Mouse (Mus musculus): ENCODE measurements around the gene Slc25a47.

The Slc25a47 gene

DNA sequence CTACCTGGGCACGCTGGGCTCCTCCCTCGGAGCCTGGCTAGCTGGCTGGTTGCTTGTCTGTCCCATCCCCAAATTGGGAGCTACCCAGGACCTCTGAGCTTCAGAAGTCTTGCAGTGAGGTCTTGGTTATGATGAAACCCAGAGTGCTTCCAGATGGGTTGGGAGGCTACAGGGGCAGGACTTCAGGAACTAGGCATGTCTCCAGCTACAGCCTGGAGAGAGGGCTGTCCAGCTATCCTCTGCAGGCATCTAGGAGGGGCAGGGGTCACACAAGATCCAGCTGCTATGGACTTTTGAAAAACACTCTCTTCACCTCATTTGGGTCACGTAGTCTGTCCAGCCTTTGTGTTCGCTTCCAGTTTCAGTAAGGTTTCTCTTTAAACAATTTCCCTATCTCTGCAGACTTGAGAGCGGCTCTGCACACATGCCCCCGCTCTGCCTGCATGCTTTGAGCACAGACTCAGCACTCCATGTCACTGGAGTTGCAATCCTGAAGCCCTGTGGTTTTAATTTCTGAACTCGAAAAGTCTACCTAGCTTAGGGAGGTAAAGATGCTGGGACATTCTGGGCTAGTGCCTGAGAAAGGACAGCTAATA lies 21.8 kb downstream of the Slc25a47 start:
- DNase-seq (ENCODE audit: low spot score in 2 of 2) = no peak

DNA sequence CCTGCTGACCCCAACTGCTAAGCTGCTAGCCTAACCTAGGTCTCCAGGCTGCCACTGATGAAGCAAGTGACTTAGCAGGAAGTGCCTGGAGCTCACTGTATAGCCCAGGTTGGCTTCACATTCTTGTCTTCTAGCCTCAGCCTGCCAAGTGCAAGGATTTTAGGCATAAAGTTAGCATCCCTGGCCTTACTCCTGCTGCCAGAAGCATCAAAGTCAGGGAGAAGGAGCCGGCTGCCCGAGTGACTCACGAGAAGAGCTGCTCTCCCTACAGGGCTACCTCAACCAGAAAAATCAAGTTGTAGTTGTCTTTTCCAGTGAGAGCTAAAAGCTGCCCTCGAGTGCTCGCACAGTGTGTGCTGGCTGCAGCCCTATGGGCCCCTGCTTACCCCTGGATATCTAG lies 22.6 kb downstream of the Slc25a47 start:
- no peak for DNase-seq (ENCODE audit: low spot score in 2 of 2)

DNA sequence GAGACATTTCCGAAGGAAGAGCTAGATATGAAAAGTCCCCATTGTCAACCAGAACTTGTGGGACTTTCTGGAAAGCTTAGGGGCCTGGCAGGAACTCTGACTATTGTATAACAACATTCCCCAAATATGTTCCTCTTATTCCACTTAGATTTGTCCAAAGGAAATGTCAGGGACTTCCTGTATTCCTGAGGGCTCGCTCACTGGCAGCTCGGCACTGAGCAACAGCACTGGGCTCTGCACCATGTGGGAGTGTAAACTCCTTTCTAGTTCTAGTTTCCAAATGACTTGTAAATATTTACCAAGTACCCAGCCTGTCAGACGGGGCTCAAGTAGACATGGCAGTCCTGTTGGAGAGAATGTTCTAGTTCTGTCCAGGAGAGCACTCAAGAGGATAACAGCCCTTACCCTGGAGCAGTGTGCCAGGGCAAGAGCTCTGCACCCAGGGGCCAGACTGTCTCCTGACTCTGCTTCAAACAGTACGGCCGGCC lies 29.2 kb downstream of the Slc25a47 start:
- no peak for DNase-seq (ENCODE audit: low spot score in 2 of 2)

DNA sequence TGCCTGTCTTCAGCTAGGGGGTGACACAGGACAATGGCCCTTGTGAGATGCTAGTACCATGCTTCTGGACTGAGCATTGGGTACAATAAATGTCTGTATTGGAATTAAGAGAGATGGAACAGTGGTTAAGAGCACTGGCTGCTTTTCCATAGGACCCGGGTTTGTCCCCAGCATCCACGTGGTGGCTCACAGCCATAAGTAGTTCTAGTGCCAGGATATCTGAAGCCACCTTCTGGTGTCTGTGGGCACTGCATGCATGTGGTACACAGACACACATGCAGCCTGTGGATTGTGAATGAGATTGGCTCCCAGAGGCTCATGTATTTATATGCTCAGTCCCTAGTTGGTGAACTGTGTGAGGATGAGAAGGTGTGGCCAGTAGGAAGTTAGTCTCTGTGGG lies 33.7 kb downstream of the Slc25a47 start:
- no peak for DNase-seq (ENCODE audit: low spot score in 2 of 2)

DNA sequence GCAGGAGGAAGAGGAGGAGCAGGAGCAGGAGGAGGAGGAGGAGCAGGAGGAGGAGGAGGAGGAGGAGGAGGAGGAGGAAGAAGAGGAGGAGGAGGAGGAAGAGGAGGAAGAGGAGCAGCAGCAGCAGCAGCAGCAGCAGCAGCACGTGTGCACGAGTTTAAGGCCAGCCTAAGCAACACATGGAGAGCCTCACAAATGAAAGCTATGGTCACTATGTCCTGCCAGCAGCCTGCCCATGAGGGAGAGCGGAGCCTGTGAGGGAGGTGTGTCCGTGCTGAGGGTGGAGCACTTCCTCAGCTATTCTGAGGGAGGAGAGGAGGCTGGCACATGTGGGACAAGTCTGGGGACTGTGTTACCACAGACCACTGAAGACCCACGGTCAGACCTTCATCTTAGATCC lies 37.3 kb downstream of the Slc25a47 start:
- DNase-seq (ENCODE audit: low spot score in 2 of 2) = no peak

DNA sequence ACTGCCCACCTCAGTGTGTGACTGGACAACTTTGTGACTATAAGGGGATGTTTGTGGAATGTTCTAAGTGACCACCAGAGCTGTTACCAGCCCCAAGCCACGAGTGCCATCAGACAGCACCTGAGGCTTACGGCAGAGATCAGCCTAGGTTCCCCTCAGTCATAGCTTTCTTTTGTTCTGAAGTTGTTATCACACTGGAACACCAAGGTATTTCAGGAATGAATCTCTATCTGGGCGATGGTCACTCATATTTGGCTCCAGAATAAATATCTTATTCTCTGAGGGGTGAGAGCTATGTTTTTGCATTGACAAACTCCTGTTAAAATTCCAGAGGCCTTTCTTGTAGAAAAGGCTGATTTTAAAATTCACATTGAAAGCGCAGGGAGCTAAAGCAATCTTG lies 43.3 kb downstream of the Slc25a47 start:
- DNase-seq (ENCODE audit: low spot score in 2 of 2) = no peak

DNA sequence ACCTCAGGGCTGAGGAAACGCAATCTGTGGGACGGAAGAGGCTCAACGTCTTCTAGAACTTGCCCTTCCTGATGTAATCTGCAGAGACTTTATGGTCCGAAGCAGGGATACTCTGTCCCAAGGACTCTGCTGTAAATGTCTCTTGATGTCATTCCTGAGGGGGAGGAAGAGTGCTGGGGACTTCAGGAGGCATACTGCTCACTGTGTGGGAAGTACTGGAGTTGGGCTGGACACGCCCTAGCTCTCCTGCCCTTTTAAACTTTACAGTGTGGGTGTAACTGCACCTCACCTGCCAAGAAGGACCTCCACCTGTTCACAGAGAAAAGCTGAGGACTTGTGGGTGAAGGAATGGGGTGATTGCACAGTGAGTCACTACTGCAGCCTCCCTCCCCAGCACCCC lies 44.8 kb downstream of the Slc25a47 start:
- no peak for DNase-seq (ENCODE audit: low spot score in 2 of 2)

DNA sequence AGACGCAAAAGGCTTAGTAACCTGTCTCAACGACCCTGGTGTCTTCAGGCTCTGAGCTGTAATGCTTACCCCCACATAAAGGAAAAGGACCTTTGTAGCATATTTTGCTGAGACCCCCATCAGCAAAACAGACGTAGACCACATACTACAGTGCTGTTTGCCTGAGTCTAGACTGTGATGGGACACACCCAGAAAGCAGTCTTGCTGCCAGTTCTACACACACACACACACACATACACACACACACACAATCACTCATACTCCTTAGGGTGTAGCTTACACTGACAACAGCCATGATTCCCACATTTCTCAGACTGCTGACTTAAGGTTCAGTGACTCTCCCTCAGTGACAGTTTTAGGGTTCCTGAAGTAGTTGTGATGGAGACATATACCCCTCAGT lies 45.3 kb downstream of the Slc25a47 start:
- no peak for DNase-seq (ENCODE audit: low spot score in 2 of 2)

DNA sequence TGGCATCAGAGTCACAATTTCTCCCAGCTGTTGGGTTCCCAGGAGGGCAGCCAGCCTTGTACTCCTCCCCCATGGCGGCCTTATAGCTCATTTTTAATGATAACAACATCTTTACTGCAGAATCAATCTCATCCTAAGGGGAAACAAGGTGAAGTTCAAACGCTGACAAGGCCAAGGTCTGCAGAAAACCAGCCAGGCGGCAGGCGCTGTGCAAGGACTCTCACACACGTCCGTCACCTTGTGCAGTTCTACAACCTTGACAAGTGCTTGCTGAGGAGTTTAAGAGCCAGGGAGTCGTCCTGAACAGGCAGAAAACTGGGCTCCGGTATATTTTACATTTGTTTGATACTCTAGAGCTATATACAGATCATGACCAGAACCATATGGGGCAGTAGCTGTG lies 46.9 kb downstream of the Slc25a47 start:
- no peak for DNase-seq (ENCODE audit: low spot score in 2 of 2)

DNA sequence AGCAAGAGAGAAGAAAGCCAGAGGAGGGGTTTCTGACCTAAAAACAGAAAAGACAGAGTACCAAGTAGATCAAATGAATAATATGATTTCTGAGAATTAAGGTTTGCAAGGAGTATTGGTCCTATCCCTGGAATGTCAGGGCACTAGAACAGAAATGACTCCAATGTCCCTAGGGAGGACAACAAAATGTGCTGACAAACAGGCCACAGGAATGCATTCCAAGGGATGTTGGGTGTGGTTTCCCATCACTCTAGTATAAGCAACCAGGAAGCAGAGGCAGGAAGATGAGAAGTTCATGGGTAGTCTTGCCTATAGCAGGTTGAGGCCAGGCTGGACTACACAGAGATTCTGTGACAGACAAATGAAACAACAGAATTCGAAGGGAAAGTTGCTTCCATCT lies 50.1 kb downstream of the Slc25a47 start:
- no peak for DNase-seq (ENCODE audit: low spot score in 2 of 2)

DNA sequence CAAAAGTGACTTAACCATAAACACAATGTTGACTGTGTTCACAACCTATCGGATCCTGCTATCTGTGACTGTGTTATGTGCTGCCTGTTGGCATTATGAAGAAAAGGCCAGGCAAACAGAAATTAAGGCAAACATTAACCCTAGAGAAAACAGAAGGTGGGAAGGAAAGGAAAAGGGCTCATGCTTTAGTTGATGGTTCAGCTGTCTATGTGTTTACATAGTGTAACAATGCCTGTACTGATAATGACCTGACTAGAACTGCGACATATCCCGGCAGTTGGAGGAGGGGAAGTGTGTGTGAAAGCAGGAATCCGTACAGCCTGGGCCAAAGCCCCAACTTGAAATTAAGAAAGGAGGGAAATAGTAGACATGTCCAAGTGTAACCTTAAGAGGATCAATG lies 51.2 kb downstream of the Slc25a47 start:
- DNase-seq (ENCODE audit: low spot score in 2 of 2) = no peak

DNA sequence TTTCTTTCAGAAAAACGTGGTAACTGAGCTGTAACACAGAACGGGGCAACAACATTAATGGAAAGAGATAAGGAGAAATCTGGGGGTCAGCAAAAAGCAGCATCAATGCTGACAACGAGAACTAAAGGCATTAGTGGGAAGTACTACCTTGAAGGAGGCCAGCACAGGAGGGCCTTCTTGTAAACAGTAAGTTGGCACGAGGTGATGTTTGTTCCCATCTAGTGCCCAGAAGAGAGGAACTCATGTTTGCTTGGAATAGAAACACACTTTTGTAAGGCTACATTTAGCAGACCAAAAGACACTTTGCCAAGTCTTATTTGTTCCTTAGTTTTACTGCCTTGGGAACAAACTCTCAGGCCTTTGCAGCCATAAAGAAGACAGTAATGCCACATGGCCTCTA lies 52.8 kb downstream of the Slc25a47 start:
- no peak for DNase-seq (ENCODE audit: low spot score in 2 of 2)

DNA sequence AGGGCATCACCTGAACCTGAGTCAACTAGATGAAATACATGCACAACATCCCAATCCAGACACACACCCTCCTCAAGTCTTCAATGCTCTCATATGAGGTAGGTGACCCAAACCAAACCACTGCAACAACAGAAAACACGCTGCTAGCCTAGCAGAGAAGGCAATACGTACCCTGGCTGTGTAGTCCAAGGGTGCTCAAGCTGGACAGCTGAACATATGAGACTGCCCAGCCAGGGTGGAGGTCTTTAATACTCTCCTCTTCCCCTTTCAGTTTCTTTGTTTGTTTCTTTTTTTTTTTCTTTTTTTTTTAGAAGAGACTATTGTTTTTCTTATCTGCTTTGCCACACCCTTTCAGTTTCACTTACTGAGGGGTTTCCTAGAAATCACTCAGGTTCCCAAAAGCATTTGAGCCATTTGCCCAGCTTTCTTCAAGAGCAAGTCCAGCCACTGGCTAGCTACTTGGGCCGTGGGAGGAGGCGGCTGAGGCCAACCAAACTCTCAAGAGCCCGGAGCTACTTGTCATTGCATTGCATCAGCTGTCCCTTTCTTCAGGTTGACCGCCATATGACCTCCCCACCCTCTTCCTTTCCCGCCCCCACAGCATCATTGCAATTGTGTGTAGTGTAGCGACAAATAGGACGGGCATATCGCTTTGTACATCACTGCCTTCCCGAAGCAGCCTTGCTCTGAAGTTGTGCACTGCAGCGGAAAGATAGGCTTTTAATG lies 57.3 kb downstream of the Slc25a47 start, which contains the start of gene Wdr25:
Gene Wdr25, plus strand, starts transcription at position 643 of the 726 bp plus-strand sequence.
- no peak for DNase-seq (ENCODE audit: low spot score in 2 of 2)

DNA sequence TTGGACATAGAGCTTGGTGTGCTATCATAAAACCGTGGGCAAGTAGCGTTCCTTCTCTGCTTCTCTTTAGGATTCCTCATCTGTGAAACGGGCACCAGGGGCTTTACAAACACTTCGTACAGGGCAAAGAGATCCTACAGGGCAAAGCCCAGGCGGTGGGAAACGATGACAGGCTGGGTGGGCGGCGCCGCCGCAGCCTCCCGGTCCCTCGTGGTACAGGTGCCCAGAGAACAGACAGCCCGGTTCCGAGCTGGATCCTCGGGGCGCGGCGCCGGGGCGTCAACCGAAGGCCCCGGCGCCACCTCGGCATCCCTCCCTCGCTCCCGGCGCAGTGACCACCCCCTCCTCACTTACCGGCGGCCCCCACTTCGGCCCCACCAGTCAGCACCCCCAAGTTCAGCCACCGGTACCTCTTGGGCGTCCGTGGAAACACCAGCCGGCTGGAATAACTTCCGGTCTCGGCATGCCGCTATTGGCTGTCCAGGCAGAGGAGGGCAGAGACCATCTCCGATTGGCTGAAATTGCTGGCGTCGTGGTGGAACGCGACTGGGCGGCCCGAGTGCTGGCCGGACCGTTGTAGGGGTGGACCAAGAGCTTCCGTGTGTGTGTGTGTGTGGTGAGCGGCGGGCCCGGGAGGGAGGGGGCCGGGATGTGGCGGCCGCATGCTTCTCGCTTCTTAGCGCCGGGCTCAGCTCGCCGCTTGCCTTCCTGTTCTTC lies 58.0 kb downstream of the Slc25a47 start, which contains the start of gene Wars:
Gene Wars, minus strand, starts transcription at position 460 of the 717 bp plus-strand sequence.
- DNase-seq (ENCODE audit: low spot score in 2 of 2) = peak; percentile 86 to 91

DNA sequence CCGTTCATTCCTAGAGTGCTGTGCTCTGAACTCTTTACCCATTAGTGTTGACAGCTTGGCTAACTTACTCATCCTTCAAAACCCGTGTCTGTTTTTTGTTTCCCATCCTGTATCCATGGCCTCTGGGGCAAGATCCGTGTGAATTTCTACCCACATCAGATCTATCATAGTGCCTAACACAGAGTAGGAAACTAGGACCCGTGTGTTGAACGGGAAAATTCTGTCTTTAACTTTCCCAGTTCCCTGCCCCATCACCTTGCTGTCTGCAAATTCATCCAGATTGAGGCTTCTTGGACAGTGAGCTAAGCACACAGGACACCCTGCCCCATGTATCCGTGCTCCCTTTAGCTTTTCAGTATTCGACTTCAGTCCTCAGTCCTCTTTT lies 58.6 kb downstream of the Slc25a47 start:
- no peak for DNase-seq (ENCODE audit: low spot score in 2 of 2)

DNA sequence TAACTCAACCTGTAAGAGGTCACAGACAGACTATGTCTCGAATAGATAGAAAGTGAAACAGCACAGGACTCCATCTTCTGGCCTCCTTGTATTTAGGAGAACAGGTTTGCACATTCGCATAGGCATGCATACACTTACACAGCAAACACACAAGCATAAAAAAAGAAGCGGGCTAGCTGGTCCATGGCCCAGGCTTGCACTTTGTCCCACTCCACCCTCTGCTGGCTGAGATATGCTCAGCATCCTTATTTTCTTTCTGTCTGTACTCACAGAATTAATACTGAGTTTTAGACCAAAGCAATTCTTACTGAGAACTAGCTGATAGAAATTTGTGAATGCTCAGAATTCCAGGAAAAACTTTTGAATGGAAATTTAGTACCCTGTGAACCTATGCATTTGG lies 60.2 kb downstream of the Slc25a47 start:
- no peak for DNase-seq (ENCODE audit: low spot score in 2 of 2)

DNA sequence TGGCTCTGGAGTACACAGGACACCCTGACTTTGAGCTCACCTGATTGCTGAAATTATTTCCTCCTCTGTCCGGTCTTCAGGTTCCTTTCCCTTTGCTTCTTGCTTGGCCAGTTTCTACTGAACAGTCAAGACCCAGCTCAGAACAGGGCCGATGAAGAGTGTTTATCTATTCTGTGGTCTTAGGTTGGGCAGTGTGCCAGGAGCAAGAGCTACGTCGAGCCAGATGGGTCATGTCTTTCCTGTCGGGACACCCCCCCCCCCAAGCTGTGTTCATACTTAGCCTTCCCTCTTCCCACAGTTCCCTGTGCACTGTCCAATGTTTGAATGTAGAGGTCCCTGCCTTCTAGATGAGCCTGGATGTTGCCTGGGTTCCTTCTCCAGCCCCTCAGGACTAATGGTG lies 65.5 kb downstream of the Slc25a47 start:
- no peak for DNase-seq (ENCODE audit: low spot score in 2 of 2)

DNA sequence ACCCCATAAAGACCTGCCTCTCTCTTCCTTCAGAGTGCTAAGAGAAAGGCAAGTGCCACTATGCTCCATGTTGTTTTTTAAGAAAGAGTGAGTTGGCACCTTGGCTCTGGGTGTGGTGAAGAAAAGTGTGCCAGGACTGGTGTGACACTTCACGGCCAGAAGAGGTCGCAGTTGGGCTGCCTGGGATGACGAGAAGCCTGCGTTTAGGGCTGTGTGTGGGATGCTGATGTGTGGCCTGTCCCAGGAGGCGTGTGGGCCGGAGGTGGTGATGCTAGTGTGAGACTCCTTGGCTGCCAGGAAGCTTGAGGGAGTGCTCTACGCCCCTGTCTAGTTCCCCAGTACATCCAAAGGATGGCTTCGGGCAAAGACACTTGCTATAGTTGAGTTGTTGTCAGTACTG lies 67.1 kb downstream of the Slc25a47 start:
- peak in 1 of 2 experiments; percentile 38 for DNase-seq (ENCODE audit: low spot score in 2 of 2)

DNA sequence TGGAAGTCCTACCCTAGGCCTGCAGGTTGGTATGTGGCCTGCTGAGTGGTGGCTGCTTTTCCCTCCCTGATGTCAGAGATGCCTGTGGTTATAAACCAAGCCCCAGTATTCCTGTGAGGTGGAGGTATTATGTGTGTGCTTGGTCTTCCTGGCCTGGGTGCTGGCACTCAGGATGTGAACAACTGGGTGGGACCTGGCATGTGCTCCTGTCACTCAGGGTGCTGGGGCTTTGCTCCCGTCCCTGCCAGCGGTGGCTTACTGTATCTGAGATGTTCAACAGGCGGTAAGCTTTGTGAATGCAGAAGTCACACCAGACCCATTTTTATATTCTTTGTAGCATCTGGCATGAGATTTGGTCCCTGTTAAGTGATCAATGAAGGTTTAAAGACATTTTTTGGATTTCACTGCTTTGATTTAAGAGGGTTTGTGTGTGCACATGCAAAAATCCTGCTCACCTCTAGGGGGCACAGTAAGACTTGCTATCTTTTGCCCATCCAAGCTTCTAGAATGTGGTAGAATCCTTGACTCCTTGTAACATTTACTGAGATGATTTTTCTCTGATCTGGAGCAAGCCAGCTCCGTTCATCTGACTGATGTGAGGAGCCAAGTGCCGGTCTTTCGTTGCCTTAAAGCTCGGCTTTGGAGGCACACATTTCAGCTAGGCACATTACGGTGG lies 67.9 kb downstream of the Slc25a47 start:
- DNase-seq (ENCODE audit: low spot score in 2 of 2) = peak in 1 of 2 experiments; percentile 14

DNA sequence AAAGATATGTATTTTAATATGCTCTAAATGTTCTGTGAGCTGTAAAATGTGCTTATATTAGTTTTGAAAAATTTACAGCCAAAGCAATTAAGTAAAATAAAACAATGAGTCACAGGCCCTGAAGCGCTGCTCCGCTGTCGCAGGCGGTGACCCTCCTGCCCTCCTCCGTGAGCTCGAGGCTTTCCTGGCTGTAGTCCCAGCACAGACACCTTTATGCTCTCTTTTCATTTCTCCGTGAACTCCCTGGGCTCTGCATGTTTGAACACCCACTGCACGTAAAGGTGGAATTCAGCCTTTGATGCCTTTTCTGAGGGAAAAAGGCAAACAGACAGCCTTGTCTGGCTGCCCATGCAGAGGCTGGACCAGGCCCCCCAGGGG lies 68.4 kb downstream of the Slc25a47 start:
- no peak for DNase-seq (ENCODE audit: low spot score in 2 of 2)

DNA sequence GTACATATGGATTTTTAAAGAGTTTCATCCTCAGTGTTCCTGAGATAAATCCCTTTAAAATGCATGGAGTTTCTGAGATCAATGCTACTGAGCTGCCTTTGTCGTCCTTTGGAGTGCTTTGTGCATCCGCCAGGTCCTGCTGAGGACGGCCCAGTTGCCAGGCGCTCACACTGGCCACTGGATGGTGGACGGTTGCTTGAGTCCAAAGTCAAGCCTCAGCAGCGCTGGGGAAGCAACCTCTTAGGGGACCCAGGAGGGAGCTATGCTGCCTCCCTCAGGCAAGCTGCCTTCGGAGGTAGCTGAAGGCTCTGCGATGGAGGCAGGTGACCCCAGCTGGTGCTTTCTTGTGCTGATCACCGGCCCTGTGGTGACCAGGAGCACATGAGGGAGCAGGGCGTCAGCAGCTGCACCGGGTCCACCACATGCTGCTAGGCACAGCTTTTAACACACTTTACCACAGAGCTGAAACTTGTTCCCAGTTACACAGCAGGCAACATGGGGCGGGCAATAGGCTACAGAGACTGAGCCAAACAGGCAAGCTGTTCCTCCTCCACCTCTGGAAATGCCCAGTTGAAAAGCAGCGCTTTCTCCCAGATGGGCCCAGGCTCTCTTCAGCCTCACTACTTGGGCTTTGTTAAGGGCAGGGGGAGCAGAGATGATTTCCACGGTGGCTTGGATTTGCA lies 69.9 kb downstream of the Slc25a47 start:
- DNase-seq (ENCODE audit: low spot score in 2 of 2) = no peak

DNA sequence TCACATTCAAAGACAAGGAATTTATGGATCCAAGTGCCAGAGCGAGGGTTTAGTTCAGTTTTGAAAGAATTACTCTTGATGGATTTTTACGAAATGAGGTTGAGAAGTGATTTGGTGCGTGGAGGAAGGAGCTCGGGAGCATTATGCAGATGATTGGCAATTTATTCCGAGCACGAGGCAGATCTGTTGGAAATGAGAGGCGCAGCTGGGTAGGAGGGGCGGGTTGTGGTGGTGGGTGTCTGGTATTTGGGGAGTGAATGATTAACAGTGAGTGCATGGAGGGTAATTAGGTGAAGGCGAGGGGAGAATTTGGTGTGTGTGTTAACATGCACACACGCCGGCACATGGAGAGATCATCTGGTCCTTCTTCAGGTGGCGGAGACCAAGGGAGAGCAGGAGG lies 70.6 kb downstream of the Slc25a47 start:
- DNase-seq (ENCODE audit: low spot score in 2 of 2) = no peak
